Mouse (Mus musculus): ENCODE data around the gene Gprc5d. TPM values are rescaled to one million over a fixed set of nuclear protein-coding genes. Genes with fewer than 3 reads are reported as not detected.

The Gprc5d gene
- polyA plus RNA-seq, 1 experiment = 0.40 TPM

DNA sequence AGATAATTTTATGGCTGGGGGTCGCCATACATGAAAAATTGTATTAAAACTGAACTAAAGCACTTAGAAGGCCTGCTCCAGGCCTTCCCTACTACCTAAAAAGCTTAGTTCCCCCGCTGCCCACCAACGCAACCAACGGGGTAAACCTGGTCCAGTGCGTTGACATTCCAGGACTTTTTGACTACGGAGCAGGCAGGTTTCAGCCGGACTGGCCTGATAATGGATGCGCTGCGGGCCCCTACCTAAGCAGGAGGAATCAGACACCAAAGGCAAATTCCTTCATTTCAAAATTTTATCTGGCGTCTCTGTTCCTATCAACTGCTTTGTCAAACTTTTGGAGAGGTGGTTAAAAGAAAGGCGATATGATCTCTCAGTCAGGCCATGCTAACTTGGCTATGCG, 53.5 kb downstream of the Gprc5d start:
- H3K4me3 ChIP-seq (ENCODE audit: insufficient read depth, low read length) = no peak overlapping the region
- H3K27ac ChIP-seq (ENCODE audit: insufficient read depth, low read length) = no peak overlapping the region
- peaks cover 15% of the 10 kb centered on the region for H3K4me1 ChIP-seq (ENCODE audit: control insufficient read depth, insufficient read depth, low read length)
- TF ChIP-seq CTCF (IDR thresholded peaks at IDR 0.05; ENCODE audit: borderline replicate concordance, insufficient read depth, low read length) (no peak), POLR2A (IDR thresholded peaks at IDR 0.05; ENCODE audit: low read depth, low read length) (no peak)

GRCm38 (mm10) chr6:135060728-135061127, 57.4 kb downstream of the Gprc5d start:
- TF ChIP-seq CTCF (IDR thresholded peaks at IDR 0.05; ENCODE audit: borderline replicate concordance, insufficient read depth, low read length) = no peak
- TF ChIP-seq POLR2A (IDR thresholded peaks at IDR 0.05; ENCODE audit: low read depth, low read length) = no peak

More at GRCm38 (mm10) chr6:135060728-135061127, 57.4 kb downstream of the Gprc5d start:
- H3K4me1 ChIP-seq (ENCODE audit: control insufficient read depth, insufficient read depth, low read length) = no peaks in the 10 kb centered on the region
- no peak overlapping the region for H3K4me3 ChIP-seq (ENCODE audit: insufficient read depth, low read length)
- H3K27ac ChIP-seq (ENCODE audit: insufficient read depth, low read length) = no peak overlapping the region

Other genes starting within 250 kb of the Gprc5d start
- gene Gpr19, start 219.7 kb downstream of the Gprc5d start, polyA plus RNA-seq (2011; ENCODE audit: insufficient read length, low read depth, missing spikeins) = 3.2 and 6.6 TPM in 2 replicates
- 34.1 and 59.8 TPM in 2 replicates for gene Cdkn1b, start 197.9 kb downstream of the Gprc5d start, polyA plus RNA-seq (2011; ENCODE audit: insufficient read length, low read depth, missing spikeins)
- gene Apold1, start 136.6 kb downstream of the Gprc5d start, polyA plus RNA-seq (2011; ENCODE audit: insufficient read length, low read depth, missing spikeins) = 0.32 and 0.47 TPM in 2 replicates
- 101 and 121 TPM in 2 replicates for gene Ddx47, start 106.7 kb downstream of the Gprc5d start, polyA plus RNA-seq (2011; ENCODE audit: insufficient read length, low read depth, missing spikeins)
- 21.8 and 33.3 TPM in 2 replicates for gene Gprc5a, start 52.6 kb downstream of the Gprc5d start, polyA plus RNA-seq (2011; ENCODE audit: insufficient read length, low read depth, missing spikeins)
- gene Fam234b, start 79.7 kb upstream of the Gprc5d start, polyA plus RNA-seq (2011; ENCODE audit: insufficient read length, low read depth, missing spikeins) = 10.1 and 13.7 TPM in 2 replicates
- gene Hebp1, start 79.7 kb upstream of the Gprc5d start, polyA plus RNA-seq (2011; ENCODE audit: insufficient read length, low read depth, missing spikeins) = 32.3 and 41.7 TPM in 2 replicates
- 0.62 TPM in 1 of 2 replicates, not detected in the other for gene Gsg1, start 136.1 kb upstream of the Gprc5d start, polyA plus RNA-seq (2011; ENCODE audit: insufficient read length, low read depth, missing spikeins)
- 1.1 and 4.3 TPM in 2 replicates for gene Pbp2, start 192.1 kb upstream of the Gprc5d start, polyA plus RNA-seq (2011; ENCODE audit: insufficient read length, low read depth, missing spikeins)
- gene Emp1, start 244.3 kb upstream of the Gprc5d start, polyA plus RNA-seq (2011; ENCODE audit: insufficient read length, low read depth, missing spikeins) = 952 and 959 TPM in 2 replicates

All from embryonic fibroblast, embryonic 13.5 days (primary cell).